Mouse (Mus musculus) liver, embryonic 16.5 days (tissue): Measurements from ENCODE around the gene Lrrc71. TPM values are rescaled to one million over a fixed set of nuclear protein-coding genes. Genes with fewer than 3 reads are reported as not detected.

ENCODE experiments used
- ATAC-seq: fragments of 200-750 bp; cut with Nextera tagmentation; 2 replicates; pipeline ENCODE4 v1.8.0; 2017; ENCODE audit warnings: low read depth, mild to moderate bottlenecking, moderate number of reproducible peaks, moderate library complexity
- H3K27ac ChIP-seq: fragments of 300-500 bp; sonication (generic); 2 replicates; pipeline ENCODE4 v1.5.1; 2014; ENCODE audit warnings: mild to moderate bottlenecking, low read length
- H3K27me3 ChIP-seq: fragments of 300-500 bp; sonication (generic); 2 replicates; pipeline ENCODE4 v1.6.1; 2014; ENCODE audit warnings: low read depth, low read length, mixed read lengths; ENCODE audit not compliant: control insufficient read depth, insufficient read depth
- H3K36me3 ChIP-seq: fragments of 300-500 bp; sonication (generic); 2 replicates; pipeline ENCODE4 v1.6.1; 2014; ENCODE audit warnings: mild to moderate bottlenecking; ENCODE audit not compliant: control insufficient read depth, insufficient read depth
- H3K4me1 ChIP-seq: fragments of 300-500 bp; sonication (generic); 2 replicates; pipeline ENCODE4 v1.6.1; 2014; ENCODE audit warnings: low read depth, low read length, mixed read lengths; ENCODE audit not compliant: control insufficient read depth
- H3K4me2 ChIP-seq: fragments of 300-500 bp; sonication (generic); 2 replicates; pipeline ENCODE4 v1.6.1; 2014; ENCODE audit warnings: low read depth, low read length, mixed read lengths
- H3K4me3 ChIP-seq: fragments of 300-500 bp; sonication (generic); 2 replicates; pipeline ENCODE4 v1.5.1; 2014; ENCODE audit warnings: low read depth, mild to moderate bottlenecking, low read length
- H3K9ac ChIP-seq: fragments of 300-500 bp; sonication (generic); 2 replicates; pipeline ENCODE4 v1.6.1; 2014; ENCODE audit warnings: low read depth, low read length
- H3K9me3 ChIP-seq: fragments of 300-500 bp; sonication (generic); replicated peaks from 2 replicates; pipeline ENCODE4 v1.6.1; 2016; ENCODE audit warnings: low read length; ENCODE audit not compliant: control insufficient read depth
- WGBS: fragments of 180-500 bp; shearing (Covaris S2); extraction: QIAGEN DNeasy Blood & Tissue Kit; methylation state at CpG from one replicate; pipeline ENCODE4 v1.1.7; 2014; ENCODE audit not compliant: insufficient replicate concordance; 5-methylcytosine and 5-hydroxymethylcytosine counted together
- polyA plus RNA-seq: library from polyadenylated mRNA; unstranded; fragments of >200 nt; fragmentation: Nextera tagmentation; extraction: Ambion mirVana; gene quantifications from 2 replicates; pipeline ENCODE4 v1.2.1, GENCODE M21; 2015

Lrrc71 gene
- polyA plus RNA-seq, 1 experiment from 2014 or later: 0.18 TPM

DNA sequence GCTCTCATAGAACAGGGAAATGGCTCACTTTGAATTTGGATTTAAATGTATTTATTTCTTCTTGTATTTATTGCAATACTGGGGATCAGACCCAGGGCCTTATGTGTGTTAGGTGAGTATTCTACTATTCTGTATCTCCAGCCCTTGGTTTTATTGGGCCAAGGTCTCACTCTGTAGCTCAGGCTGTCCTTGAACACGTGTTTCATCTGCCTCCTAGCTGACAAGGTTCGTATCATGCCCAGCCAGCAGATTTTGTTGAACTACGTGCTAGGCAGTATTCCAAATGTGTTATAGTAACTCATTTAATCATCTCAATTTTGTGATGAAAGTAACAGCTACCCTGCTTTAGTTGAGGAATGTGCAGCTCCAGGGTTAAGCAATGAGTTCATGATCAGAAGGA, 6.4 kb downstream of the Lrrc71 start:
- H3K4me2 ChIP-seq: no peak overlapping the region
- H3K27ac ChIP-seq: no peak overlapping the region
- no peak overlapping the region for H3K4me3 ChIP-seq
- ATAC-seq: no peak
- WGBS: 64% methylated on average over 3 of the region's 3 CpGs
- H3K4me1 ChIP-seq: no peaks in the 10 kb centered on the region
- H3K27me3 ChIP-seq: no peaks in the 10 kb centered on the region
- H3K9ac ChIP-seq: no peak overlapping the region
- no peaks in the 10 kb centered on the region for H3K36me3 ChIP-seq
- no peaks in the 10 kb centered on the region for H3K9me3 ChIP-seq

DNA sequence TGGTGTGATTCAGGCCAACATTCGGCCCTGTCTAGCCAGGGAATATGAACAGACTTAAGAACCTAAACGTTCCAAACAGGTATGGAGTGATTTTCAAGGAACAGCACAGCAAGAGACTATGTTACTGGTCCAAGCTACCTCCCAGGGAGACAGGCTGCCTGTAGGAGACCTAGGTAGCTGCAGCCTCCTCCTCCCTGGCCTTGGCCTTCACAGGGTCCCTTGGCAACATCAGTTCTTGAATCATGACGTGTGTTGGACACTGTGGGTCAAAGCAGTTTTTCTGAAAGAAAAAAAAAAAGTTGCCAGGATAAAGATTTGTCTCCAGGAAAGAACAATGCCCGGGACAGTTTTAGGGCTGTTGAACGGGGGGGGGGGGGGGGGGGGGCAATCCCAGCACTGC, 9.5 kb downstream of the Lrrc71 start:
- H3K4me3 ChIP-seq: no peak overlapping the region
- no peak overlapping the region for H3K4me2 ChIP-seq
- H3K36me3 ChIP-seq: no peaks in the 10 kb centered on the region
- H3K9ac ChIP-seq: no peak overlapping the region
- H3K4me1 ChIP-seq: no peaks in the 10 kb centered on the region
- no peak for ATAC-seq
- H3K9me3 ChIP-seq: no peaks in the 10 kb centered on the region
- 46% methylated on average over 5 of the region's 5 CpGs for WGBS
- no peak overlapping the region for H3K27ac ChIP-seq
- no peaks in the 10 kb centered on the region for H3K27me3 ChIP-seq

DNA sequence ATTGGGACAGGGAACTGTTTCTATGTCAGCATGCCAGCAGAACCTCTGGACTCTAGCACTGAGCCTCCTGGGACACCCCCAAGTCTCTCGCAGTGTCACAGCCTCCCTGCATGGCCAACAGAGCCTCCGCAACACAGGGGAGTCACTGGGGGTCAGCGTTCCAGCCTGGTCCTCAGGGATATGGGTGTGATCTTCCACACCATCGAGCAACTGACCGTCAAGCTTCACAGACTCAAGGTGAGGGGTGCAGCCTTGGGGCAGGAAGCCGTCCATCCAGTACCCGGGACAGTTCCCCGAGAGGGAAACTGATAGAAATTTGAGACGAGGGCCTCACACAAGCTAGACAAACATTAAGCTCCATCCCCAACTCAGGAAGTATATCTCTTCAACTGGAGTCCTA, 13.1 kb downstream of the Lrrc71 start:
- no peaks in the 10 kb centered on the region for H3K9me3 ChIP-seq
- H3K36me3 ChIP-seq: no peaks in the 10 kb centered on the region
- 73% methylated on average over 9 of the region's 9 CpGs for WGBS
- H3K4me3 ChIP-seq: no peak overlapping the region
- no peak overlapping the region for H3K4me2 ChIP-seq
- H3K4me1 ChIP-seq: no peaks in the 10 kb centered on the region
- no peak overlapping the region for H3K9ac ChIP-seq
- no peak overlapping the region for H3K27ac ChIP-seq
- no peak for ATAC-seq
- H3K27me3 ChIP-seq: no peaks in the 10 kb centered on the region

DNA sequence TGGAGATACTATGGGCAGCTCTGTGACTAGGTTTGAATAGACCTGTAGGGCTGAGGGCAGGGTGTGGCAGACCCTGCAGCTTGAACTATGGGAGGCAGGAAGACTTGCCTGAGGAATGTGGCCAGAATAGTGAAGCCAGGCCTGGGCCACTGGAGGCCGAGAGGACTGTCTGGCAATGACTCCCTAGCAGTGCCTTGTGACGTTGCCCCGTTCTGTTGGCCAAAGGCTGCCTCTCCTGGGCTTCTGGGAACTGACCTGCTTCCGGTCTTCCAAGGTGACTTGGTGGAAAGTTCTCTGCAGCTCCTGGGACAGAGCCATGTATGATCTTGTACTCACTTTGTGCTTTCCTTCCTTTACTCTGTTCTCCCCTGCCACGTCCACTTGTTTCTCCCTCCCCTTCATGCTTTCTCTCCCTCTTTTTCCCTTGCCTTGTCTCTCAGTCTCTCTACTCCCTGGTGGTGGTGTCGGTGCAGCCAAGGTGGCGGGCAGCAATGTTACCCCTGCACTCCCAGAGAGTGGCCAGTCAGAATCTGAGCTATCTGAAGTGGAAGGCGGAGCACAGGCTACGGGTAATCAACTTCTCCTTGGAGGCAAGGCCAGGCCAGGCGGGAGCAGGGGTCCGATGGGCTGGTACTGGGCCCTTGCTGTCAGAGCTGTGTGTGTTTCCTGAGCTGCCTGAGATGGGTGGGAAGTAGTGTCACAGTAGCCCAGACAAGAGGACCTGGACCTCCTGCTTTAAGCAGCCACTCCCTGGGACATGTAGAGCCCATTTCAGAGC, 14.3 kb downstream of the Lrrc71 start:
- Histone ChIP-seq H3K4me3 (no peak overlapping the region), H3K27ac (no peak overlapping the region), H3K9ac (no peak overlapping the region), H3K36me3 (no peaks in the 10 kb centered on the region), H3K4me2 (no peak overlapping the region), H3K9me3 (no peaks in the 10 kb centered on the region), H3K27me3 (no peaks in the 10 kb centered on the region), H3K4me1 (no peaks in the 10 kb centered on the region)
- 63% methylated on average over 11 of the region's 11 CpGs for WGBS
- no peak for ATAC-seq

DNA sequence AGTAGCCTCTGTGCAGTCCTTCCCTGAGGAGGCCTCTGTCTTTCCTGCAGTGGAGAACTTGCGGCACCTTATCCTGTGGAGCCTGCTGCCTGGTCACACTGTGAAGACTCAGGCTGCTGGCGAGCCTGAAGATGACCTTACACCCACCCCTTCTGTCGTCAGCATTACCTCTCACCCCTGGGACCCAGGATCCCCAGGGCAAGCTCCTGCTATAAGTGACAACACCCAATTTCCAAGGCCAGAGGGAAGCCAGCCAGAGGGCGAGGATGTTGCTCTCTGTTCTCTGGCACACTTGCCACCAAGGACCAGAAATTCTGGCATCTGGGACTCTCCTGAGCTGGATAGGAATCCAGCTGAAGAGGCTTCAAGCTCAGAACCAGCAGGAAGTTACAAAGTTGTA, 15.3 kb downstream of the Lrrc71 start:
- ATAC-seq: no peak
- 59% methylated on average over 4 of the region's 4 CpGs for WGBS
- Histone ChIP-seq H3K36me3 (no peaks in the 10 kb centered on the region), H3K4me3 (no peak overlapping the region), H3K27me3 (no peaks in the 10 kb centered on the region), H3K27ac (no peak overlapping the region), H3K4me1 (no peaks in the 10 kb centered on the region), H3K4me2 (no peak overlapping the region), H3K9ac (no peak overlapping the region), H3K9me3 (no peaks in the 10 kb centered on the region)

DNA sequence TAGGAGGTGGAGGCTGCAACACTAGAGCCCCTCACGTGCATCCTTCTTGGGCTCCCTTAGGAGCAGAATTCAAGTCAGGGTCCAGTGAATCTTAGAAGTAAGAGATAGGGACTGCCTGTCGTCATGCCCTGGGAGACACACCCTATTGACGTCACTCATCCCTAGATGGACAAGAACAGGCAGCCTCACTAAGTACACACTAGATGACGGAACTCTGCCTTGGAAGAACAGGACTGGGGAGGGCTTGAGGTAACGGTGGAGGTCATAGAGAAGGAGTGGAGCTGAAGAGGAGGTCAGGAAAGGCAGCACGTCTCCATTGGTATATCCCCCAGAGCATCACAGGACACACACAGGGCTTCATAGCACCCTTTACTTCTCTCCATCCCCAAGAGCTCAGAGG, 19.7 kb downstream of the Lrrc71 start:
- Histone ChIP-seq H3K9ac (no peak overlapping the region), H3K27me3 (no peaks in the 10 kb centered on the region), H3K4me2 (no peak overlapping the region), H3K36me3 (0 out of 2 replicates have a peak, but pooled peaks cover 2% of the 10 kb centered on the region), H3K27ac (no peak overlapping the region), H3K9me3 (no peaks in the 10 kb centered on the region), H3K4me1 (no peaks in the 10 kb centered on the region), H3K4me3 (no peak overlapping the region)
- WGBS: 59% methylated on average over 6 of the region's 6 CpGs
- no peak for ATAC-seq

DNA sequence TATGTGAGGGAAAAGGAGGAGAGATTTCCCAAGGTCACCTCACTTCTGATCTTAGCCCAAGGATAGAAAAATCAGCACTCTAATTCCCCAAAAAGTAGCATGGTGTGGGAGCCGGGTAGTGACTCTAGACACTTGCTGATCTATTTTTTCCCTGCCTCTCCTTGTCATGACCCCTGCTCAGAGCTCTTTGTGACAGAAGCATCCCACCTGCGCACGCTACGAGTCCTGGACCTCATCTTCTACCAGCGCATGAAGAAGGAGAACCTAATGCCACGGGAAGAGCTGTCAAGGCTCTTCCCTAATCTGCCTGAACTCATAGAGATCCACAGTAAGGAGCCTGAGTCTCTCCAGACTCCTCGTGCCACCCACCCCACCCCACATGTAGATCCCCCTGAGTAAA, 22.2 kb downstream of the Lrrc71 start:
- WGBS: 76% methylated on average over 7 of the region's 7 CpGs
- Histone ChIP-seq H3K27ac (no peak overlapping the region), H3K4me1 (no peaks in the 10 kb centered on the region), H3K27me3 (no peaks in the 10 kb centered on the region), H3K4me3 (no peak overlapping the region), H3K4me2 (no peak overlapping the region), H3K9ac (no peak overlapping the region), H3K9me3 (no peaks in the 10 kb centered on the region), H3K36me3 (0 out of 2 replicates have a peak, but pooled peaks cover 2% of the 10 kb centered on the region)
- no peak for ATAC-seq

DNA sequence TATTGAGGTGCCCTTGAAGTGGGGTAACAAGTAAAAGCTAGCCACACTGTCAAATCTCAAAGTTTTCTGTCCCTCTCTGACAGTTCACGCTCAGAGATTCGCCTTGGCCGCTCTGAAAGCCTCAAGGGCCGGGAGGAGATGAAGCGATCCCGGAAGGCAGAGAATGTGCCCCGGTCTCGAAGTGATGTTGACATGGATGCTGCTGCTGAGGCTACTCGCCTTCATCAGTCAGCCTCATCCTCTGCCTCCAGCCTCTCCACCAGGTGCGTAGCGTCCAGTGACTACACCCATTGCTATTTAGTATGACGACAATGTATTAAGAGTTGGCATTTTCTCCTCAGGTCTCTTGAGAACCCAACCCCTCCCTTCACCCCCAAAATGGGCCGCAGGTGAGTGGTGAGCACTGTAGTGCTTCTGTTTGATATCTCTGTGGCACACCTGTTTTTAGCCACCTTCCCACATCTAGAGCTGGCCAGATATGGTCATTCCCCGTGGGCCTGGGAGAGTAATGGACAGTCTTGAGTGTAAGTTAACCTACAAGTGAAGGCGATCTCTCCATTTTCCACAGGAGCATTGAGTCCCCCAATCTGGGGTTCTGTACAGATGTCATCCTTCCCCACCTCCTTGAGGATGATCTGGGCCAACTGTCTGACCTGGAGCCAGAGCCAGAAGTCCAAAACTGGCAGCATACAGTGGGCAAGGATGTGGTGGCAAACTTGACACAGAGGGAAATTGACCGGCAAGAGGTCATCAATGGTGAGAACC, 22.8 kb downstream of the Lrrc71 start:
- ATAC-seq: no peak
- Histone ChIP-seq H3K4me1 (no peaks in the 10 kb centered on the region), H3K4me2 (no peak overlapping the region), H3K4me3 (no peak overlapping the region), H3K9ac (no peak overlapping the region), H3K9me3 (no peaks in the 10 kb centered on the region), H3K27ac (no peak overlapping the region), H3K36me3 (0 out of 2 replicates have a peak, but pooled peaks cover 2% of the 10 kb centered on the region), H3K27me3 (no peaks in the 10 kb centered on the region)
- 80% methylated on average over 16 of the region's 16 CpGs for WGBS

DNA sequence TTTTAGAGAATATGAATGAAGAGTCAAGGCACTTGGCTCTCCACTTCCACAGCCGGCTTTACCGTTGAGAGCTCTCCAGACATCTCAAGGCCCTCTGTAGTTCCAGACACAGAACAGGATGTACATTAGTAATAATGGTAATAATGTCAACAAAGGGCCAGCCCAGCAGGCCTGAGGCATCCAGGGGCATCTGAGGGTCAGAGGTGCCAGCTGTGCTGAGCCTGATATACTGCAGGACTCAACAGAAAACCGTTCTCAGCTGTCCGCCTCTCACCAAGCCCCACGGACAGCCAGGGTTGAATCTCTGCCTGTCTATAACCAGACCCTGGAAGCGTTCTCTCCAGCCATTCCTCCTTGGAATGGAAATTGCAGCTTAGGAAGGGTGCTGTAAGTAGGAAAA, 23.9 kb downstream of the Lrrc71 start:
- Histone ChIP-seq H3K9ac (no peak overlapping the region), H3K27ac (no peak overlapping the region), H3K4me3 (no peak overlapping the region), H3K4me1 (no peaks in the 10 kb centered on the region), H3K36me3 (0 out of 2 replicates have a peak, but pooled peaks cover 2% of the 10 kb centered on the region), H3K27me3 (no peaks in the 10 kb centered on the region), H3K4me2 (no peak overlapping the region), H3K9me3 (no peaks in the 10 kb centered on the region)
- ATAC-seq: no peak
- WGBS: 75% methylated on average over 6 of the region's 6 CpGs
